Mouse (Mus musculus): ENCODE data around the gene Rab27a.

DNA sequence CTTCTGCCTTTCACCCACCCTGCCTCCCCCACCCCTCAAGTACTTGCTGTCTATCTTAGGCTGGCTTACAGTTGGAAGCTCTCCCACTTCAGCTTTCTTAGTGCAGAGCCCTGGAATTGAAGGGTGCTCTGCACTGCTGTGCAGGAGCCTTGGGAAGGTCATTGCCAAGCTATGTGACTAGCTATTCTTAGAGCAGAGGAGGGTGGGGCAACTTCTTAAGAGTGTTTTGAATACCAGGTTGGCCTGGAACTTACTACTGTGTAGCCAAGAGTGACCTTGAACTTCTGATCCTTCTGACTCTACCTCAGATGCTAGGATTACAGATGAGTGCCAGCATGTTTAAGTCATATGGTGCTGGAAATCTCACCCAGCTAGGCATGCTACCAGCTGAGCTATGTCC is 48.5 kb upstream of the Rab27a start:
- TF ChIP-seq CTCF (IDR thresholded peaks at IDR 0.05; ENCODE audit: borderline replicate concordance, control insufficient read depth, extremely low read depth, insufficient read depth, low read length, poor library complexity) (no peak), POLR2A (IDR thresholded peaks at IDR 0.05; ENCODE audit: control insufficient read depth, extremely low read depth, insufficient read depth, low read length, poor library complexity) (no peak)
